Mouse (Mus musculus) brain, embryonic 14.5 days (tissue): Measurements from ENCODE around the gene Zfp385a.
A peak's percentile ranks its signal among the peaks of the same experiment; 100 is the strongest.

Experiments
- CTCF ChIP-seq: fragments of 200-500 bp; IDR thresholded peaks from 2 replicates; pipeline ENCODE4 v1.5.1; 2012; ENCODE audit warnings: inconsistent platforms, mild to moderate bottlenecking, moderate library complexity, borderline replicate concordance; ENCODE audit not compliant: insufficient read depth, insufficient read length; ENCODE audit errors: extremely low read depth
- POLR2A ChIP-seq: fragments of 200-500 bp; IDR thresholded peaks from 2 replicates; pipeline ENCODE4 v1.6.1; 2012; ENCODE audit warnings: mild to moderate bottlenecking, inconsistent platforms, borderline replicate concordance; ENCODE audit not compliant: poor library complexity, insufficient read depth, insufficient read length, severe bottlenecking; ENCODE audit errors: extremely low read depth

GRCm38 (mm10) chr15:103352856-103353255 lies 13.0 kb upstream of the Zfp385a start:
- TF ChIP-seq POLR2A (no peak), CTCF (peak; percentile 84)
